Mouse (Mus musculus): ENCODE measurements around the gene Sdr39u1.

DNA sequence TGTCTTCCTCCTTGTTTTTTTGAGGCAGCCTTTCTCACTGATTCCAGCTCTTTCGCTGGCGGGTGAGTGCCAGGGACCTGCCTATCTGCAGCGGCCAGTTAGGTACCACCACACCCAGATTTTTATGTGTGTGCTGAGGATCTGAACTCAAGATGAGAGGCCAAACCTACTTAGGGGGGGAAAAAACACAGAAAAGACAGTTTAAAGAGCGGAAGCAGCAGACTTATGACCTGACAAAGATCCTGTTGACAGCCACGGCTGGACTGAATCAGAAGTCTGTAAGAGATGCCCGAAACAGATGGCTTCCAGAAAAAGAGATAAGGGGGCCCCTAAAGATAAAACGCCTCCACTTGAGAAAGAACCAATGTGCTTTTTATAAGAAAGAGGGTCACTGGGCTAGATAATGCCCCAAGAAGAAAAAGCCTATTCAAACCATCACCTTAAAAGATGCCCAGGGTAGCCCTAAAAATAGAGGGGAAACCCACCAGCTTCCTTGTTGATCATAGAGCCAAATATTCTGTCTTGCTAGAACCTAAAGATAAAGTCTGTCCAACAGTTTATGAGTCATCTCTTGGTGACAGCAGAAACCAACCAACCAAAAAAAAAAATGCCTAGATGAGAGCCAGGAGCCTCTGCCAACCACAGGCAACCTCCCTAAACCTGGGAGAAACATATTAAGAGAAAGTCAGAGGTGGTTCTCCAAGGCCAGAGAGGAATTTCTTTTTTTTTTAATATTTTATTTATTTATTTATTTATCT lies 22.6 kb upstream of the Sdr39u1 start:
- no peak for TF ChIP-seq CTCF (IDR thresholded peaks at IDR 0.05; ENCODE audit: low read depth, low read length)
- TF ChIP-seq POLR2A (IDR thresholded peaks at IDR 0.05; ENCODE audit: insufficient read depth, low read length) = no peak
